Mouse (Mus musculus) ES-E14 (cell line): ENCODE results near the gene Hspa4l.

Source experiments
- CHD2 ChIP-seq: IDR thresholded peaks from 2 replicates; pipeline ENCODE4 v1.6.1; 2014; ENCODE audit warnings: mild to moderate bottlenecking, low read depth, low read length, inconsistent platforms
- HCFC1 ChIP-seq: IDR thresholded peaks from 2 replicates; pipeline ENCODE4 v1.6.1; 2012; ENCODE audit warnings: low read length, inconsistent platforms, borderline replicate concordance; ENCODE audit not compliant: insufficient read depth
- MAFK ChIP-seq: IDR thresholded peaks from 2 replicates; pipeline ENCODE4 v1.6.1; 2014; ENCODE audit warnings: mild to moderate bottlenecking, low read depth, low read length, inconsistent platforms; ENCODE audit not compliant: insufficient read depth
- ZC3H11A ChIP-seq: IDR thresholded peaks from 2 replicates; pipeline ENCODE4 v1.6.1; 2012; ENCODE audit warnings: low read depth, mild to moderate bottlenecking, inconsistent platforms, low read length, borderline replicate concordance

DNA sequence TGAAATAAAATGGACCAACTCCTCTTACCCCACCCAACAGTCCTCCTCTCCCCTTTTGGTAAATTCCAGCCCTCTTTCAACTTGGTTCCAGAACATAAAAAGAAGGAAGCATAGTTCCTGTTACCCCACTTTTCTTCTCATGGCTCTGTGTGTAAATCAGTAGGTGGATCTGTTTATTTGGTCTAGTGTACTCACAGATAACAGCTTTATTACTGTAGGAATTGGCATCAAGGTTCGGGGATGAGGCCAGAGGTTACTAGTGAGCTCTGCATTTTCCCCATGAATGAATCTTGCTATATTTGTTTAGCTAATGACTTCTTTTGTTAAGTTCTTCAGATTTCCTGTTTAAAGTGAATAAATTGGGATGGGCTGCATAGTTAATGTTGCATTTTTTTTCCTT, 28.2 kb upstream of the Hspa4l start:
- no peak for TF ChIP-seq CHD2
- no peak for TF ChIP-seq HCFC1
- no peak for TF ChIP-seq MAFK
- no peak for TF ChIP-seq ZC3H11A
